22 mouse cellular contexts compared by ENCODE assay signal in genomic region chr10:38883816-38884599, GRCm38 (mm10).
A peak's percentile ranks its signal among the peaks of the same experiment; 100 is the strongest.
DNase-seq lines count a peak whose midpoint lies in the region; ATAC-seq and TF ChIP-seq lines count a peak whose summit lies in the region.
"Had no signal": no experiment of that assay in that cellular context is flagged by ENCODE, and none has a peak within 500 bp of the region (broad histone marks: within the 10 kb centered on the region; RNA-seq: fewer than 3 reads in every experiment).

No protein-coding gene starts in this region.

- WGBS in kidney, embryonic 16.5 days, result 34% methylated on average over 2 of the region's 2 CpGs
- 70% methylated on average over 2 of the region's 2 CpGs for WGBS in stomach, postnatal 0 days

- no peak for TF ChIP-seq CTCF in stomach, postnatal 0 days (IDR thresholded peaks at IDR 0.05; ENCODE audit: low read depth)

- H3K4me3 ChIP-seq in kidney, embryonic 16.5 days (ENCODE audit: low read length), result no peak overlapping the region
- no peak overlapping the region for H3K4me3 ChIP-seq in stomach, postnatal 0 days (ENCODE audit: low read depth, low read length)
- H3K4me3 ChIP-seq: forebrain, embryonic 10.5 days; heart, embryonic 10.5 days; limb, embryonic 12.5 days; myocyte; neural tube, embryonic 13.5 days had no signal

- no peak for TF ChIP-seq EP300 in stomach, postnatal 0 days (optimal IDR thresholded peaks at IDR 0.05)

- H3K27ac ChIP-seq in kidney, embryonic 16.5 days (ENCODE audit: low read length), result peak overlapping the region; percentile 61
- H3K27ac ChIP-seq in stomach, postnatal 0 days (replicated peaks), result peak overlapping the region; percentile 45; the same call in 1 of the 2 replicates
- H3K27ac ChIP-seq: forebrain, embryonic 10.5 days; heart, embryonic 10.5 days; limb, embryonic 12.5 days; neural tube, embryonic 13.5 days had no signal

- no peaks in the 10 kb centered on the region for H3K27me3 ChIP-seq in kidney, embryonic 16.5 days (ENCODE audit: insufficient read depth, low read length)
- H3K27me3 ChIP-seq in stomach, postnatal 0 days (ENCODE audit: control insufficient read depth, insufficient read depth, low read length), result no peaks in the 10 kb centered on the region
- H3K27me3 ChIP-seq: limb, embryonic 12.5 days; neural tube, embryonic 13.5 days had no signal

- peak; percentile 86 for ATAC-seq in kidney, embryonic 16.5 days (ENCODE audit: low FRiP score, low TSS enrichment)
- ATAC-seq in stomach, postnatal 0 days (ENCODE audit: low FRiP score, low TSS enrichment), result no peak
- ATAC-seq: forebrain, embryonic 16.5 days; intestine, postnatal 0 days; liver, postnatal 0 days; midbrain, embryonic 16.5 days had no signal

- no peak overlapping the region for H3K9ac ChIP-seq in kidney, embryonic 16.5 days (replicated peaks; ENCODE audit: low read length)
- no peak overlapping the region for H3K9ac ChIP-seq in stomach, postnatal 0 days (ENCODE audit: low read length)
- H3K9ac ChIP-seq: limb, embryonic 12.5 days; liver, postnatal 0 days; neural tube, embryonic 13.5 days had no signal

- no peaks in the 10 kb centered on the region for H3K36me3 ChIP-seq in kidney, embryonic 16.5 days (ENCODE audit: insufficient read depth, low read length)
- H3K36me3 ChIP-seq in stomach, postnatal 0 days (ENCODE audit: control insufficient read depth, insufficient read depth, low read length), result no peaks in the 10 kb centered on the region
- H3K36me3 ChIP-seq: forebrain, embryonic 10.5 days; heart, embryonic 10.5 days; limb, embryonic 12.5 days; neural tube, embryonic 13.5 days had no signal

- H3K9me3 ChIP-seq in kidney, embryonic 16.5 days (ENCODE audit: low read length), result no peaks in the 10 kb centered on the region
- H3K9me3 ChIP-seq in stomach, postnatal 0 days (ENCODE audit: control insufficient read depth, low read length), result no peaks in the 10 kb centered on the region
- H3K9me3 ChIP-seq: forebrain, embryonic 10.5 days; heart, embryonic 10.5 days; limb, embryonic 12.5 days; neural tube, embryonic 13.5 days had no signal

- peak; percentile 49 to 59 for DNase-seq in heart, adult 18-20 months
- DNase-seq in heart, adult 8-10 months (ENCODE audit: low spot score), result no peak
- no peak for DNase-seq in kidney, adult 18-20 months
- DNase-seq in lung, postnatal 10 days, result peak; percentile 11
- DNase-seq in lung, postnatal 4 days, result no peak
- no peak for DNase-seq in stomach, postnatal 0 days (ENCODE audit: low spot score)
- DNase-seq: adrenal gland, postnatal 36 days; cerebellum, adult 9-10 months; gastrocnemius, postnatal 25 days; kidney, postnatal 4 days; liver, postnatal 0 days; retina, postnatal 1 day had no signal

- no peak overlapping the region for H3K4me2 ChIP-seq in kidney, embryonic 16.5 days (replicated peaks; ENCODE audit: low read depth, low read length)
- H3K4me2 ChIP-seq in stomach, postnatal 0 days (replicated peaks; ENCODE audit: low read depth), result no peak overlapping the region
- H3K4me2 ChIP-seq: limb, embryonic 12.5 days; liver, embryonic 11.5 days; neural tube, embryonic 13.5 days had no signal

- peaks cover 15% of the 10 kb centered on the region for H3K4me1 ChIP-seq in kidney, embryonic 16.5 days (ENCODE audit: insufficient read depth, low read length)
- no peaks in the 10 kb centered on the region for H3K4me1 ChIP-seq in stomach, postnatal 0 days (replicated peaks; ENCODE audit: control insufficient read depth, insufficient read depth)
- H3K4me1 ChIP-seq: neural tube, embryonic 13.5 days had no signal

Comparison
In these comparisons a context has a peak if more than half of its experiments do, and no peak if none do; other contexts are left out.
1. DNase-seq: peak in heart, adult 18-20 months (2 of 2) and lung, postnatal 10 days (single experiment); none in heart, adult 8-10 months (single experiment), kidney, adult 18-20 months (single experiment), lung, postnatal 4 days (0 of 2) and stomach, postnatal 0 days (single experiment).